Mouse (Mus musculus) E14TG2a.4 (cell line): Measurements from ENCODE around the gene Epb41l5.

ENCODE experiments used
- CTCF ChIP-seq: conservative IDR thresholded peaks from 2 replicates; pipeline ENCODE4 v1.5.1; 2014; ENCODE audit warnings: low read length
- NANOG ChIP-seq: IDR thresholded peaks from 2 replicates; pipeline ENCODE4 v1.6.1; 2014; ENCODE audit warnings: borderline replicate concordance, low read length, mixed read lengths

DNA sequence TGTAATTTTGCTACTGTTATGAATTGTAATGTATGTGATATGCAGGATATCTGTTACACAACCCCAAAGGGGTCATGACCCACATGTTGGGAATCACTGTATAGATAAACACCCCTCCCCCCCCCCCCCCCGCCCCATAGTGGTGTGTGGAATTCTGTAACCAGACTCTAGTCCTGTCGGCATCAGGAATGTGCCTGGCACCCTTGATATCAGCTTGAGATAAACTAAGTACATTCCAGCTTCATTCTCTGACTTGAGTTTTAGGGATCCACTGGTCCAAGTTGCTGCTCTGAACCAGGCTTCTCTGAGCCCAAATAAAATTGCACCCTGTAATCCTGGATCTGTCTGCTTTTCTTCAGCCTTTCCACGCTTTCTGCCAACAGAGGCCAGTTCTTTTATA lies 107.2 kb downstream of the Epb41l5 start:
- TF ChIP-seq CTCF (no peak), NANOG (no peak)
